Mouse (Mus musculus) left cerebral cortex, postnatal 4 days (tissue): ENCODE measurements at regions not wholly inside any gene's neighbourhood (a gene's known extent, or its start where the extent isn't known, plus 50 kb on each side); places are given as distances from the start of the nearest gene placed in this dataset.
A peak's percentile ranks its signal among the peaks of the same experiment; 100 is the strongest.

ENCODE experiments used
- DNase-seq: peaks from one replicate; pipeline ENCODE4 v3.0.0-alpha.2; 2022
- intact Hi-C: fragments of 180-260 bp; cut with DNase I; formaldehyde crosslinking; loops from one replicate; pipeline ENCODE4 v1.15.1; 2025

DNA sequence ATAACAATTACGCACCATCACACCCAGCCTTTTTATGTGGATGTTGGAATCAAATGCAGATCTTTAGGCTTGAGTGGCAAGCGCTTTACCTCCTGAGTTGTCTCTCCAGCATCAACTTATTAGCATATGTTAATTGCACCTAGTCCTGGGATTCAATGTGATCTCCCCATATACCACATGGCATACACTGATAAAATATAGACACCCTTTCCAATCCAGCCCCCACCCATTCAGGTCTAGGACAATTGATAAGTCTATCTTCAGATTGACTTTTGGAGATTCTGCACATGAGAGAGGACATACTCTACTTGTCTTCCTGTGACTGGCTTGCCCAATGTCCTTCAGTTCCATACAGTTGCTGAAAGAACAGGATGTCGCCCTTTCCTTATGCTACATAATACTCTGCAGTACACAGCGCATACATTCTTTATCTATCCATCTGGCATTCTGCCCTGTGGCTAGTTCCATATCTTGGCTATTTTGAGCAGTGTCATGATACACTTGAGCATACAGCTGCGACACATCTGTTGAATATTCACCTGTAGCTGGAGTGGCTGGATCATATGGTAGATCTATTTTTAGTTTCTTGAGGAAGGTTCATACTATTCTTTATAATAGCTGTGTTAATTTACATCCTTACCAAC is 120.3 kb downstream of the Gsdmc2 start:
- intact Hi-C loops, result no loop called here
- DNase-seq, result no peak

GRCm38 (mm10) chr15:63722991-63723390 is 122.0 kb downstream of the Gsdmc2 start:
- intact Hi-C loops, result no loop called here
- DNase-seq, result no peak

GRCm38 (mm10) chr15:63721669-63722357 is 123.2 kb downstream of the Gsdmc2 start:
- intact Hi-C loops, result no loop called here
- peak; percentile 32 for DNase-seq

DNA sequence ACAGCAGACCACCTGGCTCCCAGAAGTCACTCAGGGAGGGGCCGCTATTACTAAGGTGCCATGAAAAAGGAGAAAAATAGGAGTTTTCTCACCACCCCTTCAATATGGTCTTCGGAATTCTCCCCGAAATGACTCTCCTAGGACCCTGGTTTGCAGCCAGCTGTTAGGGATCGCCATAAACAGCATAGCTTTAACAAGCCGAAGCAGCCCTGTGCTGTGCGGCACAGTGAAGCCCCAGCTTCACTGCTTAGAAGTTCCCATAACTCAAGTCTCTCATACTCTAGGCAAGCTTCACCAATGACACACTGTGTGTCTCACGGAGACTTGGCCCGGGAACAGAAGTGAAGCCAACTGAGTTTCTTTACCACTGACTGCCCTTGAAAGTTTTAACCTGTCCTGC is 127.2 kb downstream of the Gsdmc2 start:
- DNase-seq, result no peak
- intact Hi-C loops, result no loop called here

- intact Hi-C loops, result no loop called here
- DNase-seq, result no peak
Observed at GRCm38 (mm10) chr15:63713697-63714096, 131.3 kb downstream of the Gsdmc2 start.

GRCm38 (mm10) chr15:63710381-63710780 is 134.6 kb downstream of the Gsdmc2 start:
- no peak for DNase-seq
- intact Hi-C loops, result no loop called here

DNA sequence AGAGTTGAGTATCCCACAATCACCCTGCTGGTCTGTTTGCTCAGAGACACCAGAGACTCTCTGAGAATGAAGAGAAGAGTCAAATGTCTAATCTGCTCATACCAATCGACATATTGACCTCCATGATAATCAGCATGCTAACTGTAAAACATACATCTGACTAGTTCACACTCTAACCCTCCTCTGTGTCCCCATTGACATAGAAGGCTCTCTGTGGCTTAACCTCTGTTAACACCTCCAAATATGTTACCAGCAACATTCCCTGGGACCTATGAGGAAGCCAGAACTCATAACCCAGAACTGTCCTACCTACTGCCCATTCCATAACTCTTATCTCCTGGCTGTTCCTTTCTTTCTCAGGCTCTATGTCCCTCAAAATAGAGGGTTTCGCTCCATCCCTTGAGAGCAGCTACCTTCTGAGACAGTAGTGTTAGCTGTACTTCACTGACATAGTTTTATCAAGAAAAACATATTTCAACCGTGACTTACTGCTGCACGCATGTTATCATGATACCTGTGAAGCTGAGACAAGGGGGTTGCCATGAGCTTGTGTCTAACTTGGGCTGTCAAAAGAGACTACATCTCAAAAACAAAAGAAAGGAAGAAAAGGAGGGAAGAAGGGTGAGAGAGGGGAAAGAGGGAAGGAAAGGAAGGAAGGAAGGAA is 135.6 kb downstream of the Gsdmc2 start:
- intact Hi-C loops, result no loop called here
- DNase-seq, result no peak

GRCm38 (mm10) chr15:63704636-63705035 is 140.3 kb downstream of the Gsdmc2 start:
- no peak for DNase-seq
- intact Hi-C loops, result no loop called here

- intact Hi-C loops, result no loop called here
- DNase-seq, result no peak
Observed at GRCm38 (mm10) chr15:63697831-63698230, 147.1 kb downstream of the Gsdmc2 start.

DNA sequence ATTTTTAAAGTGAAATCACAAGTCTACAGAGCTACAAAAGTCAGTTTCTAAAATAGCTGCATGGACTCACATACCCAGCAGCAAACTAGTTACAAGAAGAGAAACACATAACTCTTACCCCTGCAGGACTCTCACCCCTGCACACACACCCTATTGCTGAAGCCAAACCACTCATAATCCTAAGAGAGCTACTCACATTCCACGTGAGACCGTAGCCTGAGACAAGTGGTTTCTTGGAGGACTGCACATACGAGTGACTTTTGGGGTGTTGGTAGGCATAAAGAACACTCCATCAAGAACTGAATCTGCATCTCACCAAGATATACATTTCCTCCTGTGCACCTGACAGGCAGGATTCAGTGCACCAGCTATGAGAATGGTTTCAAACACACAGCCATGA is 150.8 kb downstream of the Gsdmc2 start:
- intact Hi-C loops, result no loop called here

DNA sequence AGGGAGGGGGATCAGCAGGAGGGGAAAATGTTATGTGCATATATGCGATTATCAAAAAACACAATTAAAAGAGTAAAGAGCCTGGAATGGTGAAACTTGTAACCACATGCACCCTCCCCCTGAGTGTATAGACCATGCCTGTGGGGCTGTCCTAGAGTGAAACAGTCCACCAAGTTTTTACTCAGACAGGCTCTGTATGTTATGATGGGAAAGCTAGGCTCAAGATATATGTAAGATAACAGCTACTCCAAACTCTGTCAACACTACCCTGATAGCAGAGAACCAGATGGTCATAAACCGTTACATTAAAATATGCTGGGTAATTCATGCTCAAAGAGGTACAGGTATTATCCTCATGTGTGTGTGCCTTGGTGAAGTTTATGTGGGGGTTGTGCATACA is 151.4 kb downstream of the Gsdmc2 start:
- no peak for DNase-seq
- intact Hi-C loops, result no loop called here

More for the DNA sequence above, 150.8 kb downstream of the Gsdmc2 start:
- DNase-seq, result no peak

DNA sequence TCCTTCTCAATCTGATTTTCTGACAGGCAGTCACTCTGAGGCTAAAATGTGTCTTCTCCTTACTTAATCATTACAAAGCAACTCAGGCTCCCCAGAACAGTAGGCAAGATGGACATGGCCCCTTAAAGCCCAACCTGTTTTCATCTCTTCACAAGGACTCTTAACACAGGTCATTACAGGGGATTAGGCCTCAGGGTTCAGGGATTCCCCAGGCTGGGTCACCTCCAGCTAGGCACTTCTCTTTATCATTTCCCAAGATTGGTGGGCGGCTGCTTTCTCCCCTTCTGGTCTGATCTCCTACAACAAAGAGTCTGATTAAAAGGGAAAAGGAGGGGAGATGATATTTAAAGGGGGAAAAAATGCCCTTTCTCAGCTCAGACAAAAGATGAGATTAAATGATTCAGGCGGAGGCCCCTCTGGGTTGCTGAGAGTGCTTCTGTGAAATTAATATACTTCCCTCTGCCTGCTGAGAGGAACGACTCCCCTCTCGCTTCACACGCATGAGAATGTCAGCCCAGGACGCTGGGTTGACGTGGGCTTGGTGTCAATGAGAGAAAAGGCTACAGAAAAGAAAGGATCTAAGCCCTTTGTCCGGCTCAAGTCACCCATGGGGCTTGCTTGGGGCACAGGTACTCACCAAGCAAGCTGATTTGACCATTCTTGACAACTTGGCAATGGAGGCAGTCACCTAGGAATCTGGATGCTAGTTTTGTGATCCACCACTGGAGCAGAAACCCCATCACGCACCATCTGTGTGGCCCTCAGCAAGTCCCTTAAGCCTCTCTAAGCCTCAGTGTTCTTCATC is 152.3 kb downstream of the Gsdmc2 start:
- intact Hi-C loops, result no loop called here
- DNase-seq, result peak; percentile 5

GRCm38 (mm10) chr15:63689788-63690575 is 155.0 kb downstream of the Gsdmc2 start:
- DNase-seq, result no peak
- intact Hi-C loops, result no loop called here

DNA sequence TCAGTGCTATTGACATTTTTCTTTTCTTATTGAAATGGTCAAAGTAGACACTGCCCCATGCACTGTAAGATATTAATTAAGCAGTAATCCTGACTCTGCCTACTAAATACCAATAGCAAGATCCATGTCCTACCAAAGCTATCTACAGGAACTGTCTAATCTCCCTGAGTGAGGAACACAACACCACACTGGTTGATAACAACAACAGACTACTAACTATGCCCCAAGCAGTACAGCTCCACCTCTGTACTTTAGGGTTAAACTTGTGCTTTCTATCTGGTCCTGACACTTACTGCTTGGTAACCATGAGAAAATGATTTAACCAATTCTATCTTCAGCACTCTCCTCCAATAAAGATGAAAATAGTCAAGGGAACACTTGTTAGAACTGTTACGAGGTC is 157.1 kb downstream of the Gsdmc2 start:
- intact Hi-C loops, result no loop called here
- no peak for DNase-seq

DNA sequence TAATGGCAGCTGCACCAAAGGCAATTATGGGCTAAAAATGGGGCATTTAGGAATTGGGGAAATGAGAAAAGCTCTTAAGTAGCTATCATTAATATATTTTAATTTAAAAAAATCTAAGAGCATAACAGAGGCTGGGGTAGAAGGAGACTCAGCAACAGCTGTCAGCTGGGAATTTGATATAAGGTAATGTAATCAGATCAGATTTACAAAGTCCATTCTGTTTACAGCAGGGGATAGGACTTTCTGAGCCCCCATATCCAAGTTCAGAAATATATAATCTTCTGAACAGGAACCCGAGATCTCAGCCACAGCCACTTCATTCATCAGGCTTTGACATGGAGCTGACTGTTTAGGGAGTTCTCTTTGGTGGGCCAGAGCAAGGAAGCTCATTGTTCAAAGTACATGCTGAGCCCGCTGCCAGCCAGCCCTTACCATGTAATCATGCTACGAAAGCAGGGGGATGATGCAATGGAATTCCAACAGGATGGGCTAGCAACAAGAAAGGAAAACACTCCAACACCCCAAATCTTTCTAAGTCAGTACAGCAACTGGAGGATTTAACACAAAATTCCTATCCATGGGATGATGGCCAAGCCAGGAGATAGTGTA is 157.9 kb downstream of the Gsdmc2 start:
- no peak for DNase-seq

GRCm38 (mm10) chr15:63679984-63680925 is 164.7 kb downstream of the Gsdmc2 start:
- intact Hi-C loops, result no loop called here
- peak; percentile 10 for DNase-seq

More for the DNA sequence above, 157.9 kb downstream of the Gsdmc2 start:
- intact Hi-C loops, result no loop called here

- no peak for DNase-seq
- intact Hi-C loops, result no loop called here
Observed at GRCm38 (mm10) chr15:63678921-63679320, 166.1 kb downstream of the Gsdmc2 start.

DNA sequence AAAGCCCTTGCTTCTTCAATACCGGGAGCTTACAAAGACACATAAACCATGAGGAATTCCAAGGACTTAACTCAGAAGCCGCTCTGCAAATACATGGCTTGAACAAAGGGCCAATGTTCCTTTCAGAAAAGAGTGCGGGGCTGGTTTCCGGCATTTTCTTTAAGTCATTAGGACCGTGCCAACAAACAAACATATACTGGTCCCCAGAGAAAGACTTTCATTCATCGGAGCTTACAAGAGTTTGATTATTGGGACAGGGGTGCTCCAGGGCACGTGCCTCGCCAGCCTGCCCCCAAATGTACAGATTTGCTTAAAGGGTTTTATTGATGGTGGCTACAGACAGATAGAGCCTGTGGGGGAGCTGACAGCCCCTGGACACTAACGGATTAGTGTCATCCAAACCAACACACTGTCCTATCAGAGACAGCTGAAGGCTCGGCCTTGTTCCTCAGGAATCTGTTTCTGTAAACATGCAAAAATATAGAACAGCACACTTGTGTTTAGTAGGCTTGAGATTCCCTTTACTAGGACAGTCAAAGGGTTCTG is 169.4 kb downstream of the Gsdmc2 start:
- DNase-seq, result no peak
- intact Hi-C loops, result no loop called here

DNA sequence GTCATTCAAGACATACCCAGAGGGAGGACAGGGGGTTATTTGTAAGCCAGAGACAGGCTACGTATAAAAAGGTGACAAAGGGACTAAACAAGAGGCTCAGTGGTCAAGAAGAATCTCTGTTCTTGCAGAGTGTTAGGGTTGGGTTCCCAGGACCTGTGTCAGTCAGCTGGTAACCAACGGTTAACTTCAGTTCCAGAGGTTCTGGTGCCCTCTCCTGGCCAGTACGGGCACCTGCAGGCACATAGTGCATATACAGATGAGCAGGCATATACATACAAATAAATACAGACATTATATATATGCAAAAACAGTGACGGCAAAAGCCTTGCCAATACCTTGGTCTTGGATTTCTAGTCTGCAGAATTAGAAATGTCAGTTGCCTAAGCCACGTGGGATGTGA is 170.6 kb downstream of the Gsdmc2 start:
- intact Hi-C loops, result no loop called here
- DNase-seq, result no peak
